Mouse (Mus musculus) gastrocnemius, adult 2 months (tissue): Measurements from ENCODE around the gene Plekha7. TPM values are rescaled to one million over a fixed set of nuclear protein-coding genes. Genes with fewer than 3 reads are reported as not detected.
"Not testable (repeated sequence)": the region's sequence is repeated elsewhere in the genome, so short reads cannot be mapped to it uniquely, and the experiment has no call there.

ENCODE experiments used
- DNase-seq: peaks from one replicate; pipeline ENCODE4 v3.0.0; 2022
- H3K27ac ChIP-seq: fragments of 200-600 bp; 2 replicates; pipeline ENCODE4 v1.8.1; 2022; ENCODE audit warnings: mild to moderate bottlenecking
- H3K4me3 ChIP-seq: fragments of 200-600 bp; 2 replicates; pipeline ENCODE4 v1.8.1; 2022; ENCODE audit warnings: mild to moderate bottlenecking, moderate library complexity
- CTCF ChIP-seq: fragments of 200-600 bp; IDR thresholded peaks from 2 replicates; pipeline ENCODE4 v1.8.1; 2022; ENCODE audit warnings: antibody characterized with exemption, mild to moderate bottlenecking, moderate library complexity
- intact Hi-C: fragments of 180-260 bp; cut with DNase I; formaldehyde crosslinking; loops from one replicate; pipeline ENCODE4 v1.15.1; 2025
- total RNA-seq, 2 experiments: library from RNA; stranded (reverse); gene quantifications; 2 replicates each; pipeline ENCODE4 v1.2.3; 2021

Plekha7 gene
- total RNA-seq, 2 experiments from 2014 or later: 1.0 to 1.4 TPM

GRCm38 (mm10) chr7:116121202-116121601 lies 187.0 kb downstream of the Plekha7 start:
- intact Hi-C loops: no loop called here
- Histone ChIP-seq H3K27ac (no peak overlapping the region), H3K4me3 (no peak overlapping the region)
- no peak for DNase-seq
- no peak for TF ChIP-seq CTCF

DNA sequence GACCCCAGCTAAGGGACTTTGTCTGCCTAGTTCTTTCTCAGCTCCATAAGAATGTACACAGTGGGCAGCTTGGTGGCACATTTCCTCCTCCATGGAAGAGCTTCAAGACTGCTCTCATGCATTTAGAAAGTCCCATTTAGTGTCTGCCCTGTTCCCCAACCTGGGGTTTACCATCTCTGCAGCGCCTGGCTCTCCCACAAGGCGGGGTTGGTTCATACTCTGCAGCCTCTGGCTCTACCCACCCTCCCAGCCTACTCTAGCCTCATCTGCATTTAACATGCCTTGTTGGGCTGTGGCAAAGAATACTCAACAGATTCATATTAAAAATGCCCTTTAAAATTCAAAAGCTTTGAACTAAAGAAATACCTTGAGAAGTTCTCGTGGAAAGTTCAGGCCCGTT lies 187.4 kb downstream of the Plekha7 start:
- TF ChIP-seq CTCF: no peak
- H3K4me3 ChIP-seq: no peak overlapping the region
- DNase-seq: no peak
- no peak overlapping the region for H3K27ac ChIP-seq
- intact Hi-C loops: no loop called here

DNA sequence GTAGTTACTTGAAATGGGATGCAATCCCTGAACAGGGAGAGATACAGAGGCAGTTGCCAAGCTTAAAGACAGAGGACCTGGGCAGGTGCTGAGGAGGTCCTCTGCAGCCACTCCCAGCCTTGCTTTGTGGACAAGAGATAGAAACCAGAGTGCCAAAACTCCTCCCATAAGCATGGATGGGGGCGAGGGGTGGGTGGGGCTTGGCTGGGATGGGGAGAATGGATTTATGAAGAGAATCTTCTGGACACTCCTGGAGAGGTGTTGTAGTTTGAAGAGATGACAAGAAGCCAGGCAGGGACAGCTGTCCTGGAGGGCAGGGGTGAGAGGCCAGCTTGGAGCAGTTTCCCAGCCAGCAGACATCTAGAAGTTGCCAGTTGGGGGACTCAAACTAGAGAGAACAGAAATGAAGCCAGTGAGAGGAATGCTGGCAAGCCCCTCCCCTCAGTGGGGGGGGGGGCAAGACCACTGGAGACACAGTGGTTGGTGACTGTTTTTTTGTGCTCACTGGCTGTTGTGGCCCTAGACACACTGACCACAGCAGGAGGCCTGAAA lies 188.8 kb downstream of the Plekha7 start:
- TF ChIP-seq CTCF: no peak
- intact Hi-C loops: no loop called here
- Histone ChIP-seq H3K27ac (no peak overlapping the region), H3K4me3 (no peak overlapping the region)
- no peak for DNase-seq

DNA sequence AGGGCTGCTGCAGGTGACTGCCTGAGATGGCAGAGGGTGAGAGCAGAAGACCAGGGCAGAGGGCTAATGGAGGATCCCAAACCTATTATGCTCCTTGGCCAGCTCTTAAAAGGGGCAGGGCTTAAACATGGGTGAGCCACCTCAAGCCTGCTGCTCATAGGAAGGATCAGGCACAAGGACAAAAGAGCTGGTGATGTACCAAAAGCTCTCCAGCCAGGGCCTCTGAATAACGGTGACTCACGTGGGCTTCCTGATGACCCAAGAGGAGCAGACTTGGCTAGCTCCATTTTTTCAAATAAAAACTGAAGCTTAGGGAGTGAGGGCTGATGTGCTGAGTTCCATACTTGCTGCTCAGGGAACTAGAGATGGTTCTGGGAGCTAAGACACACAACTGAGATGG lies 192.2 kb downstream of the Plekha7 start:
- intact Hi-C loops: no loop called here
- TF ChIP-seq CTCF: no peak
- Histone ChIP-seq H3K27ac (no peak overlapping the region), H3K4me3 (no peak overlapping the region)
- DNase-seq: no peak

- DNase-seq: no peak
Observed at GRCm38 (mm10) chr7:116115216-116115930, 192.8 kb downstream of the Plekha7 start.

GRCm38 (mm10) chr7:116111546-116111945 lies 196.6 kb downstream of the Plekha7 start:
- no peak for TF ChIP-seq CTCF

More at GRCm38 (mm10) chr7:116115216-116115930, 192.8 kb downstream of the Plekha7 start:
- intact Hi-C loops: no loop called here
- TF ChIP-seq CTCF: no peak
- Histone ChIP-seq H3K4me3 (no peak overlapping the region), H3K27ac (no peak overlapping the region)

DNA sequence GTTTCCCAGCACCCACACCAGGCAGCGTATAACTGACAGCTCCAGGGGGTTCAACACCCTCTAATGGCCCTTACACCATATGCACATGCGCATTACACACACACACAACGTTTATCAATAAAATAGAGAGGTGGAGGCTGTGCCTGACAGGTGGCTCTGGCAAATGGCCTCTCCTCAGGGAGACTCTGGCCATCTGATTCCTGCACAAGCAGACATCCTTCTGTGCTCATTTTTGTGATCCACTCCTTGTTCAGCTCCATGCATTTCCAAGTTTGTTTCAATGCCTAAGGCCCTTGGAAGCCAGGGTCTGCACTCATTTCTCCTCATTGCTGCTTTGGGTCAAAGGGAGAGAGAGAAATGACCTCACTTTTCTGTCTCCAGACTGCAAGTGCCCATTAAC lies 197.5 kb downstream of the Plekha7 start:
- intact Hi-C loops: no loop called here
- no peak for TF ChIP-seq CTCF
- Histone ChIP-seq H3K4me3 (no peak overlapping the region), H3K27ac (no peak overlapping the region)
- DNase-seq: no peak

More at GRCm38 (mm10) chr7:116111546-116111945, 196.6 kb downstream of the Plekha7 start:
- Histone ChIP-seq H3K27ac (no peak overlapping the region), H3K4me3 (no peak overlapping the region)
- intact Hi-C loops: no loop called here
- no peak for DNase-seq

- intact Hi-C loops: no loop called here
- DNase-seq: no peak
- Histone ChIP-seq H3K4me3 (no peak overlapping the region), H3K27ac (no peak overlapping the region)
- no peak for TF ChIP-seq CTCF
Observed at GRCm38 (mm10) chr7:116103091-116103490, 205.1 kb downstream of the Plekha7 start.

- intact Hi-C loops: loop anchor here (5.0 kb wide), 1 partner anchor 418 kb away; no protein-coding TSS in a partner anchor
Observed at GRCm38 (mm10) chr7:116099952-116100528, 208.1 kb downstream of the Plekha7 start.

DNA sequence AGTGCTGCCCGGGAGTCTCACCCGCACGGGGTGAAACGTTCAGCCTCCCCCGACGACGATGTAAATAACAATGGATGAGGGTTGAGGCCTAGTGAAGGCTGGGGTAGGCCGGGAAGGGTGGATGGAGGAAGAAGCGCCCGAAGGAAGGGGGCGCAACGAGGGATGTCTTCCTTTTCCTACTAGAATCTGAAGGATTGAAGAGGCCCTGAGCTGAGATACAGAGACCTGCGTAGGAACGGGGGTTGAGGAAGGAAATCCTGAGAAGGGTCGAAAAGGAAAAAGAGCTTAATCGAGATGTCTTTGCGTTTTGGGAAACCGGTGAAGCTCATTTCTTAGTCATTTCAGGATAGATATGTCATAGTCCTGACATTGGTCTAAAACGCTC lies 214.7 kb downstream of the Plekha7 start:
- Histone ChIP-seq H3K27ac (peak overlapping the region; percentile 94), H3K4me3 (peak overlapping the region; percentile 90)
- DNase-seq: no peak
- peak; percentile 24; the same call in 1 of the 2 replicates for TF ChIP-seq CTCF
- intact Hi-C loops: no loop called here

More at GRCm38 (mm10) chr7:116099952-116100528, 208.1 kb downstream of the Plekha7 start:
- Histone ChIP-seq H3K4me3 (no peak overlapping the region), H3K27ac (no peak overlapping the region)
- DNase-seq: no peak
- TF ChIP-seq CTCF: no peak

DNA sequence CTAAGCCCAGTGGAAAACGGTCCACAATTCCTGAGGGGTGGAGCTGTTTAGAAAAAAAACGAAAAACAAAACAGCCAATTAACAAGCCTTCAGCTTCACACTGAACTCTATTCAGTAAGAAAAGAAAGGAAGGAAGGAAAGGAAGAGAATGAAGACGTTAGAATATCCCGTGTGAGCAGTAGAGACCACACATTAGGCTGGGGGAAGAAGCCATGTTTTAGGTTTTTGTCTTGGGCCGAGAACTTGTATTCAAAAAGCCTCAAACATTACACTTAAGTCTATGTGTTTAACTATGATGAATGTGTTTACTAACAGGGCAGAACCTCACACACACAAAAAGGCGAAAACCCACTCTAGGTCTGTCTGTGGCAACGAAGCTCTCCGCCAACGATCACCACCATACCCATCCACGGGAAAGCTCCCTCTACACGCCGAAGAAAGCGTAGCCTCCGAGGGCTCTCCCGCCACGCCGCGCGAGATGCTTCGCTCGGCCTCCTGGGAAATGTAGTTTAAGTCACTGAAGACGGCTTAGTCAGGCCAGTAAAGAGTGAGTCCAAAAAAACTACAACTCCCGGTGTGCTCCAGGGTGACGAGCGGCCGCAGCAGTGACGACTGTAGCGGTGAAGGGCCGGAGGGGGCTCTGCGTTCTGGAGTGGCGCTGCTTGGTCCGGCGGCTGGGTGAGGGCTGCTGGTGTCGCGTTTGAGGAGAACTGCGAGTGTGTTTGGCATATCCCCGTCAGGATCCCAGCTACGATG lies 215.3 kb downstream of the Plekha7 start:
- intact Hi-C loops: no loop called here
- peak; percentile 94 for DNase-seq
- H3K4me3 ChIP-seq: peak overlapping the region; percentile 90
- H3K27ac ChIP-seq: peak overlapping the region; percentile 94
- TF ChIP-seq CTCF: peak; percentile 48

DNA sequence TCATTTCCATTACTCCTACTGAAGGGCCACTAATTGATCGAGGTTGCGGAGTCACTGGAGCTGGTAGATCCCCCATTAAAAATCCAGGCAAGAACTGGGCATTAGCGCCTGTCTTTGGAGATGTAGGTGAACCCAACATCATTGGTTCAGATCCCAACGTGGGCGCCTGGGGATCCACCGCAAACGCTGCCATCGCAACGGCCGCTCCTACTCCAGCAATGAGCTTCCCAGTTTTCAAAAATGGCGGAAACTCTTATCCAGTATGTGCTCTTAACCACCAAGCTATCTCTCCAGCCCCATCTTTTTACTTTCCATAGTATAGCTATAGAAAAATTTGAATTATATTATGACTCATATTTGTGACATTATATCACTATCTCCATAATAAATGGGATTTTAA lies 223.8 kb downstream of the Plekha7 start, which contains the start of gene Gm4353:
Gene Gm4353, minus strand, starts transcription at position 270 of the 400 bp plus-strand sequence.
- H3K27ac ChIP-seq, intact Hi-C loops, DNase-seq, H3K4me3 ChIP-seq: not testable (repeated sequence)

Other genes starting within 250 kb of the Plekha7 start
- 1 to 10 TPM; 1.6 to 2.3 TPM for gene Gm4353, start 223.7 kb downstream of the Plekha7 start, total RNA-seq
- gene Rps13, start 25.8 kb upstream of the Plekha7 start, total RNA-seq: 100 to 1,000 TPM; 247 to 325 TPM
- gene Pik3c2a, start 135.1 kb upstream of the Plekha7 start, total RNA-seq: 1 to 10 TPM; 6.7 to 9.7 TPM
- 1 to 10 TPM; 3.9 to 7.7 TPM for gene Nucb2, start 196.0 kb upstream of the Plekha7 start, total RNA-seq